Mouse (Mus musculus) thymus, postnatal 14 days (tissue): ENCODE measurements around the gene Naa38.

Experiments used
- DNase-seq: peaks from one replicate; pipeline ENCODE4 v3.0.0; 2021

Gene Naa38

GRCm38 (mm10) chr11:69415327-69415667 lies 20.0 kb downstream of the Naa38 start:
- DNase-seq, result no peak

GRCm38 (mm10) chr11:69415668-69416451 lies 20.6 kb downstream of the Naa38 start:
- DNase-seq, result peak; percentile 79

GRCm38 (mm10) chr11:69416509-69416908 lies 21.2 kb downstream of the Naa38 start:
- DNase-seq, result no peak

- DNase-seq, result no peak
These were observed 21.7 kb downstream of the Naa38 start for GRCm38 (mm10) chr11:69416921-69417448.

GRCm38 (mm10) chr11:69417449-69418384 lies 22.4 kb downstream of the Naa38 start:
- peak; percentile 71 for DNase-seq

GRCm38 (mm10) chr11:69418481-69419442 lies 23.5 kb downstream of the Naa38 start:
- DNase-seq, result peak; percentile 94

- DNase-seq, result peak; percentile 71
These were observed 24.1 kb downstream of the Naa38 start for GRCm38 (mm10) chr11:69419443-69419812.

- peak; percentile 73 for DNase-seq
These were observed 24.7 kb downstream of the Naa38 start for GRCm38 (mm10) chr11:69419813-69420553.

GRCm38 (mm10) chr11:69420554-69421000 lies 25.3 kb downstream of the Naa38 start:
- no peak for DNase-seq

- DNase-seq, result no peak
These were observed 26.1 kb downstream of the Naa38 start for GRCm38 (mm10) chr11:69421131-69421977.

GRCm38 (mm10) chr11:69422842-69423241 lies 27.6 kb downstream of the Naa38 start:
- no peak for DNase-seq

GRCm38 (mm10) chr11:69423885-69424284 lies 28.6 kb downstream of the Naa38 start:
- no peak for DNase-seq

- DNase-seq, result no peak
These were observed 31.0 kb downstream of the Naa38 start for GRCm38 (mm10) chr11:69426246-69426645.

- DNase-seq, result peak; percentile 59
These were observed 33.5 kb downstream of the Naa38 start for GRCm38 (mm10) chr11:69428751-69429150.

- no peak for DNase-seq
These were observed 34.0 kb downstream of the Naa38 start for GRCm38 (mm10) chr11:69429313-69429712.

GRCm38 (mm10) chr11:69430631-69431030 lies 35.3 kb downstream of the Naa38 start:
- DNase-seq, result no peak

GRCm38 (mm10) chr11:69431829-69432639 lies 36.7 kb downstream of the Naa38 start:
- peak; percentile 85 for DNase-seq

- DNase-seq, result no peak
These were observed 37.3 kb downstream of the Naa38 start for GRCm38 (mm10) chr11:69432640-69432982.

- DNase-seq, result no peak
These were observed 37.9 kb downstream of the Naa38 start for GRCm38 (mm10) chr11:69433189-69433588.

GRCm38 (mm10) chr11:69437291-69437690 lies 42.0 kb downstream of the Naa38 start:
- DNase-seq, result no peak
